ENCODE assay signal across 8 mouse cellular contexts in the genomic region with DNA sequence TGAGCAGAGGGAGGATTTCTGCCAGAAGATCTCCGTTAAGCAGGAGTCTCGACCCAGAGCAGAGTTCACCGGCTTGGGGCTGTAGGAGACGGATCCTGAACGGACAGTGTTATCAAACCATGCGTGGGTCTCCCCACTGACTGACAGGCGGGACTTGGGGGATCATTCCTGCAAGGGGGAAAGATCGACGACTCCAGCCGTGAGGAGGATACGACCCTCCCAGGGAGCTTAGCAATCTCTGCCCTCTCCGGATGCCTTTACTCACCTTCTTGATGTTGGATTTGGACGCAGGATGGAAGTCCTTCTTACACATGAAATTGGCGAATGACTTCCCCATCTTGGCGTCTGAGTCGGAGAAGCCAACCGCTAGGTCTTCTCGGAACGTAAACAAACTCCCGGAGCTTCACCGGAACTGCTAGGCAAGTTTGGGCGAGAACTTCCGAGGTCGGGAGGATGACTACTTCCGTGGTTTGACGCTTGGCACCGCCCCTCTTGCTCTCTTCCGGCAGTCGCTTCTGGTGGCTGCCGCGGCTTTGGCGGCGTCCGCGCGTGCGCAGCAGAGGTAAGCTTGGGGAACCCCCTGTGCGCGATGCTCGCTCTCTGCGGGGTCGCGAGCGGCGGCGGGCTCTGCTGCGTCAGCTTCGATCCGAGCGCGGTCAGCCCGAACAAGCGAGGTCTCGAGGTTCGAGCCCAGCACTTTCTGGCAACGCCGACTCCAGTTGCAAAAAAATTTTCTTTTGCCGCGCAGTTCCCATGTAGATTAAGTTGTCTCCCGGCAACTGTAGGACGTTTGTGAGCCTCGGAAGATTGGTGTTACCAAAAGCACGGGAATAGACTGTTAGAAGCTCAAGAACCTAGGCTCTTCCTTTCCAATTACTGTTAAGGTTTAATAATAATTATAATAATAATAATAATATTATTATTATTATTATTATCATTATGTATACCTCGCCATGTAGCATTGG. TPM values are rescaled to one million over a fixed set of nuclear protein-coding genes. Genes with fewer than 3 reads are reported as not detected.
DNase-seq lines count a peak whose midpoint lies in the region; ATAC-seq lines count a peak whose summit lies in the region.

A gene (plus strand): TSS at position 450 of the 965 bp plus-strand sequence.
A gene (minus strand): TSS at position 550 of the 965 bp plus-strand sequence.

- H3K27me3 ChIP-seq in heart, embryonic 13.5 days (replicated peaks) = no peaks in the 10 kb centered on the region
- no peaks in the 10 kb centered on the region for H3K27me3 ChIP-seq in liver, embryonic 12.5 days (replicated peaks)
- no peaks in the 10 kb centered on the region for H3K27me3 ChIP-seq in stomach, embryonic 15.5 days (replicated peaks)

- H3K4me3 ChIP-seq in brown adipose tissue, adult 24 weeks (ENCODE audit: insufficient read depth, low read depth, low read length) = peak within 1 kb of the TSS; percentile 74
- peak within 1 kb of the TSS; percentile 96 for H3K4me3 ChIP-seq in heart, embryonic 13.5 days
- H3K4me3 ChIP-seq in liver, embryonic 12.5 days = peak within 1 kb of the TSS; percentile 96
- peak within 1 kb of the TSS; percentile 75 for H3K4me3 ChIP-seq in stomach, embryonic 15.5 days (replicated peaks)

- H3K4me1 ChIP-seq in brown adipose tissue, adult 24 weeks (ENCODE audit: control insufficient read depth, insufficient read depth, insufficient read length, low read length) = no peaks in the 10 kb centered on the region
- peaks cover 21% of the 10 kb centered on the region for H3K4me1 ChIP-seq in heart, embryonic 13.5 days
- H3K4me1 ChIP-seq in liver, embryonic 12.5 days = peaks cover 28% of the 10 kb centered on the region
- peaks cover 5% of the 10 kb centered on the region; the same call in 1 of the 2 replicates for H3K4me1 ChIP-seq in stomach, embryonic 15.5 days

- peaks cover 37% of the 10 kb centered on the region for H3K36me3 ChIP-seq in heart, embryonic 13.5 days
- H3K36me3 ChIP-seq in liver, embryonic 12.5 days = peaks cover 39% of the 10 kb centered on the region
- peaks cover 11% of the 10 kb centered on the region for H3K36me3 ChIP-seq in stomach, embryonic 15.5 days

- H3K9ac ChIP-seq in heart, embryonic 13.5 days = peak within 1 kb of the TSS; percentile 92
- H3K9ac ChIP-seq in liver, embryonic 12.5 days = peak within 1 kb of the TSS; percentile 91
- peak within 1 kb of the TSS; percentile 64 for H3K9ac ChIP-seq in stomach, embryonic 15.5 days

- DNase-seq in CD4-positive, CD25-positive, alpha-beta regulatory T cell, adult 2 months (ENCODE audit: low read depth, low spot score) = peak; percentile 99
- peak; percentile 63 for DNase-seq in fat pad, adult 2 months (ENCODE audit: extremely low read depth, low read depth, low spot score)
- peak; percentile 97 for DNase-seq in kidney, postnatal 10 days
- DNase-seq in natural killer cell, adult 2 months (ENCODE audit: low spot score in 2 of 2) = peak; percentile 91 to 96

- WGBS in heart, embryonic 13.5 days = under 1% methylated on average over 64 of the region's 64 CpGs
- WGBS in liver, embryonic 12.5 days (ENCODE audit: insufficient replicate concordance) = under 1% methylated on average over 64 of the region's 64 CpGs
- under 1% methylated on average over 64 of the region's 64 CpGs for WGBS in stomach, embryonic 15.5 days

- H3K27ac ChIP-seq in brown adipose tissue, adult 24 weeks (replicated peaks; ENCODE audit: low read depth, low read length) = peak within 1 kb of the TSS; percentile 64
- peak within 1 kb of the TSS; percentile 90 for H3K27ac ChIP-seq in heart, embryonic 13.5 days (replicated peaks)
- peak within 1 kb of the TSS; percentile 96 for H3K27ac ChIP-seq in liver, embryonic 12.5 days
- H3K27ac ChIP-seq in stomach, embryonic 15.5 days = peak within 1 kb of the TSS; percentile 86

- no peaks in the 10 kb centered on the region for H3K9me3 ChIP-seq in heart, embryonic 13.5 days
- no peaks in the 10 kb centered on the region for H3K9me3 ChIP-seq in liver, embryonic 12.5 days (replicated peaks)
- no peaks in the 10 kb centered on the region for H3K9me3 ChIP-seq in stomach, embryonic 15.5 days

- peak within 1 kb of the TSS; percentile 95 for H3K4me2 ChIP-seq in heart, embryonic 13.5 days
- H3K4me2 ChIP-seq in liver, embryonic 12.5 days = peak within 1 kb of the TSS; percentile 78
- H3K4me2 ChIP-seq in stomach, embryonic 15.5 days = peak within 1 kb of the TSS; percentile 77

- peak; percentile 89 for ATAC-seq in heart, embryonic 13.5 days (ENCODE audit: extremely low read depth, insufficient number of reproducible peaks, low FRiP score, low TSS enrichment)
- ATAC-seq in liver, embryonic 12.5 days = peak; percentile 94
- ATAC-seq in stomach, embryonic 15.5 days (ENCODE audit: insufficient read depth, low FRiP score, low read depth) = peak; percentile 94

RNA-seq across cellular contexts. Expression of the first gene that starts in this region (rescaled TPM):
- polyA plus RNA-seq in brown adipose tissue, adult 24 weeks (2012; ENCODE audit: insufficient read depth, insufficient read length, missing spikeins) = 30.1 and 32.1 TPM in 2 replicates
- polyA plus RNA-seq in heart, embryonic 13.5 days (2015; fragmentation: Nextera tagmentation; extraction: Ambion mirVana) = 12.0 and 14.3 TPM in 2 replicates
- polyA plus RNA-seq in liver, embryonic 12.5 days (2016; fragmentation: Nextera tagmentation; extraction: Ambion mirVana) = 27.1 and 28.3 TPM in 2 replicates
- polyA plus RNA-seq in stomach, embryonic 15.5 days (2015; fragmentation: Nextera tagmentation; extraction: Ambion mirVana) = 15.0 and 15.3 TPM in 2 replicates

RNA-seq across cellular contexts. Expression of the second gene that starts in this region (rescaled TPM):
- 9.6 and 13.2 TPM in 2 replicates for polyA plus RNA-seq in brown adipose tissue, adult 24 weeks (2012; ENCODE audit: insufficient read depth, insufficient read length, missing spikeins)
- 14.5 and 16.9 TPM in 2 replicates for polyA plus RNA-seq in heart, embryonic 13.5 days (2015; fragmentation: Nextera tagmentation; extraction: Ambion mirVana)
- 17.4 and 19.1 TPM in 2 replicates for polyA plus RNA-seq in liver, embryonic 12.5 days (2016; fragmentation: Nextera tagmentation; extraction: Ambion mirVana)
- polyA plus RNA-seq in stomach, embryonic 15.5 days (2015; fragmentation: Nextera tagmentation; extraction: Ambion mirVana) = 24.6 and 26.5 TPM in 2 replicates

Comparison
In these comparisons a context has a peak if more than half of its experiments do, and no peak if none do; other contexts are left out.
1. Peak in every context shown above with its lines: DNase-seq, ATAC-seq, H3K4me3 ChIP-seq and H3K27ac ChIP-seq.